Mouse (Mus musculus) G1E-ER4 (cell line): Measurements from ENCODE around the gene Rsph10b. TPM values are rescaled to one million over a fixed set of nuclear protein-coding genes. Genes with fewer than 3 reads are reported as not detected.

ENCODE experiments used
- GATA1 ChIP-seq: IDR thresholded peaks from one replicate; pipeline ENCODE4 v1.8.0; 2012; ENCODE audit warnings: low read length, inconsistent platforms
- polyA plus RNA-seq: library from polyadenylated mRNA; stranded (reverse); fragments of >175 nt; gene quantifications from 2 replicates; pipeline ENCODE4 v1.2.3, GENCODE M21; 2012

Gene Rsph10b
- polyA plus RNA-seq, 1 experiment: not detected

- TF ChIP-seq GATA1: no peak
Measured at GRCm38 (mm10) chr5:143972628-143973027, 39.8 kb downstream of the Rsph10b start.

- no peak for TF ChIP-seq GATA1
Measured at GRCm38 (mm10) chr5:143974931-143975630, 42.2 kb downstream of the Rsph10b start.

- TF ChIP-seq GATA1: no peak
Measured at GRCm38 (mm10) chr5:143975631-143975933, 42.7 kb downstream of the Rsph10b start.

GRCm38 (mm10) chr5:143976232-143976631 lies 43.4 kb downstream of the Rsph10b start:
- TF ChIP-seq GATA1: no peak

DNA sequence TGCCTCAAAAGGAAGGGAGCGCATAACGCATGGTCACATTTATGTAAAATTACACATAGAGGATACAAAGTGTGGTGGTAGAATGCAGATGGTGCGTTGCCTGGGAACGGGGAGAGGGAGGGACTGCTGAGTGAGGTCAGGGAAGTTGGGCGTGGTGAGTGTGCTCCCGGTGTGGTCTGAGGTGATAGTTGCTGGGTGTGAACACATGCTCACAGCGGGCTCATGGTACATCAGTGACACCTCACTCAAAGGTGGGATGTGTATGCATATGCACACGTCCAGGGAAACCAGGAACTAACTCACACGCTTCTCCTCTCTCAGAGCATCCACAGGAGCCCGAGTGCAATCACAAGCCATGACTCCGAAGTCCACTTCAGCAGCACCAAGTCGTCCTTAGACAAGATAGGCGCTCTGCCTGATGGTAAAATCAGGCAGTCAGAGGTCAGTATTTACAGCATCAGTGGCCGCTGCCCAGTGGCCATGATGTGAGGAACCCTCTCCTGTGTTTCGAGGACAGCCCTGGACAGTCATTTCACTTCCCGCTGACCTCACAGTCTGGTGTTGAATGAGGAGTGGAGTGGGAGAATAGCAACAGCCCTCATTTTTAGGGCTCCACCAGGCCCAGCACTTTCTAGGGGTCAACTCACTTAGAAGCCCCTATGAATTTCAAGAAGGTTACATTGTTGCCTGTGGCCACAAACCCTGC lies 44.0 kb downstream of the Rsph10b start:
- TF ChIP-seq GATA1: no peak

DNA sequence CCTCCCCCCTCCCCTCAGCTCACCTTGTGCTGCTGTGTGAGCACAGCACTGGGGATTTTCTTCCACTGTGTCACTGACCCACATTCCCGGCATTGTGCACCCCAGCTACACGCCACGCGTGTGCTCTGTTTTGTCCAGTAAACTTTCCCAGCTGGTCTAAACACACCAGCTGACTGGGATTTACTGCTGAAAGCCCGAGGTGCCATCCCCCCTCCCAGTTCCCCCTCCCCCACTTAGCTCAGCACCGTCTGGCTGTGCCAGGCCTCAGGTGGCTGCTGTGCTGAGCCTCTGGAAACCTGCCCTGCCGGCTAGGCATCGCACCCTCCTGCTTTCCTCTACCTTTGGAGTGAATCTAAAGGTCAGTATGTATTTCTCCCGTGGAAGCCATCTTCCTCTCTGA lies 48.0 kb downstream of the Rsph10b start:
- TF ChIP-seq GATA1: no peak

DNA sequence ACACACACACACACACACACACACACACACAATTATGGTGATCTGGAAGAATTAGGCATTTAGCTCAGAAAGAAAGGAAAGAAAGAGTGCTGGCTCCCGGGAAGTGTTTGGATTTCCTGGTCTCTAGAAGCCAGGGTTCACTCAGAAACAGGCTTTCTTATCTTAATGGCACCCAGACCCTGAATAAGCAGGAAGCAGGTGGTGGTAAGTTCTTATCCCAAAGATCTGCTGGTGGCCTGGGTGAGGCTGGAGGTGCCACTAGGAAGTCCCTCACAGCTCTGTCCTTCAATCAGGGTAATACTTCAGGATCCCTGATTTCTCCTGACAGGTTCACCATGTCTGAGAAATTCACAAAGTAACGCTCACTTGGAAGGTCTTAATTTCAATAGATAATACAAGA lies 49.5 kb downstream of the Rsph10b start:
- no peak for TF ChIP-seq GATA1

GRCm38 (mm10) chr5:143985381-143985780 lies 52.5 kb downstream of the Rsph10b start:
- no peak for TF ChIP-seq GATA1

- TF ChIP-seq GATA1: no peak
Measured at GRCm38 (mm10) chr5:143987596-143987995, 54.8 kb downstream of the Rsph10b start.

DNA sequence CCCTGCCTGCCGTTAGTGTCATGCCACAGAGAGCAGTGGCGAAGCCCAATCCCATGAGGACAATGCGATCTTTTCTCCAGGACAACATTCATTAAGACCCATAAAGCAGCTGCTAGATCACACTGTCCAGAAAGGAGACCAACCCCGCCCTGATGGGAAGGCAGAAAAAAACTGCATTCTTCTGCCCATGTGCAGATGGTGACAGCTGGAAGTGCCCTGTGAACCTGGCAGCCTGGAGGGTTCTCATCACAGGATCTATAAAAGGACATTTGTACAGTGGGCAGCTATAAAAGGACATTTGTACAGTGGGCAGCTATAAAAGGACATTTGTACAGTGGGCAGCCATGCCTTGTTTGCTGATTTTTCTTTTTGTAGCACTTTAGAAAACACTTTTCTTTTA lies 56.2 kb downstream of the Rsph10b start:
- TF ChIP-seq GATA1: no peak

- TF ChIP-seq GATA1: no peak
Measured at GRCm38 (mm10) chr5:143990086-143990485, 57.3 kb downstream of the Rsph10b start.

DNA sequence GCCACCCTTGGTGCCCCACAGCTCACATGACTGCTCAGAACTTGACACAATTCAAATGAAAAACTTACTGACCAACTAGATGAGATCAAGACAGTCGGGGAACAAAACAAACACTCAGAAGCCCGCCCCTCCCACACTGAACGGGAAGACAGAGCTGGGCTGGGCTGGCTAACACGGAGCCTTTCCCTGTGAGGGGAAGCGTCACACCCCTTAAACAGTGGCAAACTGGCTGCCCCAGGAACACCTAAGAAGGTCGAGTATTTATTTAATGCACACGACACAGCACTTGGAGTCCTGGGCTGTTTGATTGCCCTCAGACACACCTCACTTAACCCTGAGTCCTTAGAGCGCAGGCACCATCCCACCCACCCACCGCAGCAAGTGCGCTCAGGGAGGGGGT lies 59.8 kb downstream of the Rsph10b start:
- TF ChIP-seq GATA1: no peak

DNA sequence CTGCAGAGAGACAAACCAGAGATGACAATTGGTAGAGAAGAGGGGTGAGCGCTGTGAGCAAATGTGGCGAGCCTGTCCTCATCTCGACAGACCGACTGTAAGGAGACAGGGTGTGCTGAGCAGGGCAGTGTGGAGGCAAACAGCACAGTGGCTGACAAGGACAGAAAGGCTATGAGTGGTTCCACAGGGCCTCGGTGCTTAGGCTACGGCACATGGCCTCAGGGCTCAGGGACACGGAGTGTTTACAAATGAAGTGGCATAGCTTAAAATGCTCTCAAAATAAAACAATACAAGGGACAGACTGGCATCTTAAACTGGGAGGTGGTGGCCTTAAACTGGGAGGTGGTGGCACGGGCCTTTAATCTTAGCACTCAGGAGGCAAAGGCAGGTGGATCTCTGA lies 60.4 kb downstream of the Rsph10b start:
- no peak for TF ChIP-seq GATA1

DNA sequence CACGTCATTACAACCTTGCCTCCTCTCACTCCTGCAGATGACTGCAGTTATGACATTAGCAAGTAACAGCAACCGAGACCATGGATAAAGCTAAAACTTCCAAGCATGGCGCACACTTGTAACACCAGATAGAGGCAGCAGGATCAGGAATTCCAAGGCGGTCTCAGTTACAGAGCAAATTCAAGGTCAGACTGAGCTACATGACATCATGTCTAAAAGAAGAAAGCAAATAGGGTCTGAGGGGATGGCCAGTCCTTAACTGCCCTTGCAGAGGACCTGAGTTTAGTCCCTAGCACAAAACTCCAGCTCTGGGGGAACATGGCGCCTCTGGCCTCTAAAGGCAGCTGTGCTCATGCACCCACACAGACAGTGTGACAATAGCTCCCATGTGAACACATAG lies 61.0 kb downstream of the Rsph10b start:
- TF ChIP-seq GATA1: no peak

- TF ChIP-seq GATA1: no peak
Measured at GRCm38 (mm10) chr5:143994632-143995365, 62.0 kb downstream of the Rsph10b start.

DNA sequence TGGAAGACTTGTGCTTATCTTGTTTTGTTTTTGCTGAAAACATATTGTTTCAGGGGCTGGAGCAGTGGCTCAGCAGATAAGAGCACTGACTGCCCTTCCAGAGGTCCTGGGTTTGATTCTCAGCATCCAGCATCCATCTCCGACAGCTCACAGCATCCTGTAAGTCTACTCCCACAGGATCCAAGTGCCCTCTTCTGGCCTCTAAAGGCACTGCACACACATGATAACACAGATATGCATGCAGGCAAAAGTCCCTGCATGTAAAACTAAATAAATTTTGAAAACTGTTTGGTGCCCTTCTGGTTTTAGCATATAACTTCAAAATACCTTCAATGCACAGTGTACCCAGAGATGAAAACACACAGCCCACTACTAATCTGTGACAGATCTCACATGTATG lies 66.6 kb downstream of the Rsph10b start:
- TF ChIP-seq GATA1: no peak
